Mouse (Mus musculus) midbrain, embryonic 14.5 days (tissue): ENCODE results near the gene Spaca4. TPM values are rescaled to one million over a fixed set of nuclear protein-coding genes. Genes with fewer than 3 reads are reported as not detected.

Source experiments
- ATAC-seq: fragments of 200-750 bp; cut with Nextera tagmentation; 2 replicates; pipeline ENCODE4 v1.8.0; 2017; ENCODE audit warnings: moderate number of reproducible peaks, moderate library complexity; ENCODE audit not compliant: low FRiP score, low TSS enrichment
- DNase-seq: peaks from one replicate; pipeline ENCODE4 v3.0.0-alpha.2; 2015
- H3K27ac ChIP-seq: fragments of 300-500 bp; sonication (generic); replicated peaks from 2 replicates; pipeline ENCODE4 v1.5.1; 2014; ENCODE audit warnings: mild to moderate bottlenecking, low read depth, low read length, moderate library complexity
- H3K27me3 ChIP-seq: fragments of 300-500 bp; sonication (generic); 2 replicates; pipeline ENCODE4 v1.6.1; 2014; ENCODE audit warnings: low read length, control low read depth, mixed read lengths; ENCODE audit not compliant: control insufficient read depth, insufficient read depth
- H3K36me3 ChIP-seq: fragments of 300-500 bp; sonication (generic); 2 replicates; pipeline ENCODE4 v1.6.1; 2014; ENCODE audit warnings: low read length, control low read depth; ENCODE audit not compliant: control insufficient read depth, insufficient read depth
- H3K4me1 ChIP-seq: fragments of 300-500 bp; sonication (generic); 2 replicates; pipeline ENCODE4 v1.6.1; 2014; ENCODE audit warnings: mild to moderate bottlenecking, antibody characterized with exemption, low read length, control low read depth; ENCODE audit not compliant: control insufficient read depth, insufficient read depth
- H3K4me2 ChIP-seq: fragments of 300-500 bp; sonication (generic); 2 replicates; pipeline ENCODE4 v1.6.1; 2014; ENCODE audit warnings: mild to moderate bottlenecking, low read length, moderate library complexity
- H3K4me3 ChIP-seq: fragments of 300-500 bp; sonication (generic); replicated peaks from 2 replicates; pipeline ENCODE4 v1.5.1; 2014; ENCODE audit warnings: low read depth, low read length
- H3K9ac ChIP-seq: fragments of 300-500 bp; sonication (generic); replicated peaks from 2 replicates; pipeline ENCODE4 v1.6.1; 2014; ENCODE audit warnings: mild to moderate bottlenecking, low read length, moderate library complexity
- H3K9me3 ChIP-seq: fragments of 300-500 bp; sonication (generic); 2 replicates; pipeline ENCODE4 v1.6.1; 2016; ENCODE audit warnings: low read length, control low read depth, mixed read lengths; ENCODE audit not compliant: control insufficient read depth
- WGBS: fragments of 180-500 bp; shearing (Covaris S2); extraction: QIAGEN DNeasy Blood & Tissue Kit; methylation state at CpG from one replicate; pipeline ENCODE4 v1.1.7; 2014; 5-methylcytosine and 5-hydroxymethylcytosine counted together
- polyA plus RNA-seq: library from polyadenylated mRNA; unstranded; fragments of >200 nt; fragmentation: Nextera tagmentation; extraction: Ambion mirVana; gene quantifications from 2 replicates; pipeline ENCODE4 v1.2.1, GENCODE M21; 2014

The Spaca4 gene
- polyA plus RNA-seq, 1 experiment from 2014 or later: not detected

- Histone ChIP-seq H3K27me3 (no peaks in the 10 kb centered on the region), H3K4me2 (no peak overlapping the region), H3K36me3 (no peaks in the 10 kb centered on the region), H3K4me1 (no peaks in the 10 kb centered on the region), H3K4me3 (no peak overlapping the region), H3K27ac (no peak overlapping the region), H3K9ac (no peak overlapping the region), H3K9me3 (no peaks in the 10 kb centered on the region)
- no peak for DNase-seq
- ATAC-seq: no peak
- 89% methylated on average over 12 of the region's 12 CpGs for WGBS
Observed at GRCm38 (mm10) chr7:45741308-45741707, 15.7 kb upstream of the Spaca4 start.

GRCm38 (mm10) chr7:45739820-45740219 is 14.2 kb upstream of the Spaca4 start:
- 67% methylated on average over 10 of the region's 10 CpGs for WGBS
- ATAC-seq: no peak
- DNase-seq: no peak

DNA sequence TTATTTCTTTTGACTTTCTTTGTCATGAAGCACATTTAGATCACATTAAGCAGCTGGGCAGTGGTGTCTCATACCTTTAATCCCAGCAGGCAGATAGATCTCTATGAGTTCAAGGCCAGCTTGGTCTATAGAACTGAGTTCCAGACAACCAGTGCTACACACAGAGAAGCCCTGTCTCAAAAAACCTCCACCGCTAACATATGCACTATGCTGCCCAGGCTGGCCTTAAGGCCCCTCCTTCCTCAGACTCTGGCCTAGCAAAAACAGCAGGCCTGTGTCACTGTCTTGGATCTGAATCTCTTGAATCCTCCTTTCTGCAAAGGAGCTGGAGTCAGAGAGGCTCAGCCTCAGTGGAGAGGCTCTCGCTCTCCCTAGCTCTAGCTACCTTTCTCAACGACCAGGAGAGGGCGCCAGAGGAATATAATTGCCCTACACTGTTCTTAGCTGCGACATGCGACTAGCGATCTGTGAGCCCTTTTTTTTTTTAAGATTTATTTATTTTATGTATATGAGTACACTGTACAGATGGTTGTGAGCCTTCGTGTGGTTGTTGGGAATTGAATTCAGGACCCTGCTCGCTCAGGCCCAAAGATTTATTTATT is 13.7 kb upstream of the Spaca4 start:
- H3K4me1 ChIP-seq: no peaks in the 10 kb centered on the region
- DNase-seq: peak; percentile 95
- H3K36me3 ChIP-seq: no peaks in the 10 kb centered on the region
- 8% methylated on average over 9 of the region's 9 CpGs for WGBS
- no peak overlapping the region for H3K27ac ChIP-seq
- H3K4me3 ChIP-seq: no peak overlapping the region
- H3K4me2 ChIP-seq: no peak overlapping the region
- no peaks in the 10 kb centered on the region for H3K27me3 ChIP-seq
- H3K9ac ChIP-seq: no peak overlapping the region
- ATAC-seq: peak; percentile 80; the same call in 1 of the 2 replicates
- no peaks in the 10 kb centered on the region for H3K9me3 ChIP-seq

More at GRCm38 (mm10) chr7:45739820-45740219, 14.2 kb upstream of the Spaca4 start:
- H3K27ac ChIP-seq: no peak overlapping the region
- no peaks in the 10 kb centered on the region for H3K36me3 ChIP-seq
- H3K9ac ChIP-seq: no peak overlapping the region
- H3K4me3 ChIP-seq: no peak overlapping the region
- H3K4me2 ChIP-seq: no peak overlapping the region
- H3K9me3 ChIP-seq: no peaks in the 10 kb centered on the region
- H3K27me3 ChIP-seq: no peaks in the 10 kb centered on the region
- no peaks in the 10 kb centered on the region for H3K4me1 ChIP-seq

DNA sequence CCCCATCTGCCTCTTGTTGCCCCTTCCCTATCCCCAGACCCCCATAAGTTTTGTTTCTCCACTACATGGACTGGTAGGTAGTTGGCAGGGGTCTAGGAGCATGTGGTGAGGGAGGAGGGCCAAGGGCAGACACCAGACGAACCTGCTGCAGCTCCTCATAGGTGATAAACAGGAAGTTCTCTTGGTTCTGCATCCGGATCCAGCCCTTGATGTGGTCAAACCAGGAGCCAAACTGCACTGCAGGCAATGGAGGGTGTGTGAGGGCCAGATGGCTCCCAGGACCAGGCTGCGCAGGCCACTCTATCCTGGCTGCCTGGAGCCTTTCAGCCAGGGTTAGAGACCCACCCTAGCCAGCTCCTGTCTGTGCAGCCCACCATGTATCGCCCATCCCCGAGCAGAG is 7.9 kb upstream of the Spaca4 start:
- Histone ChIP-seq H3K9ac (no peak overlapping the region), H3K4me1 (no peaks in the 10 kb centered on the region), H3K36me3 (0 out of 2 replicates have a peak, but pooled peaks cover 9% of the 10 kb centered on the region), H3K4me3 (no peak overlapping the region), H3K4me2 (no peak overlapping the region), H3K27me3 (no peaks in the 10 kb centered on the region), H3K27ac (no peak overlapping the region), H3K9me3 (no peaks in the 10 kb centered on the region)
- ATAC-seq (no peak), DNase-seq (no peak)
- 88% methylated on average over 5 of the region's 5 CpGs for WGBS

- WGBS: 16% methylated on average over 16 of the region's 16 CpGs
- peaks cover 28% of the 10 kb centered on the region for H3K36me3 ChIP-seq
- peak; percentile 53 for DNase-seq
- H3K27me3 ChIP-seq: no peaks in the 10 kb centered on the region
- no peak overlapping the region for H3K9ac ChIP-seq
- H3K27ac ChIP-seq: no peak overlapping the region
- H3K9me3 ChIP-seq: no peaks in the 10 kb centered on the region
- no peak for ATAC-seq
- H3K4me3 ChIP-seq: no peak overlapping the region
- no peak overlapping the region for H3K4me2 ChIP-seq
- H3K4me1 ChIP-seq: no peaks in the 10 kb centered on the region
Observed at GRCm38 (mm10) chr7:45730727-45731431, 5.3 kb upstream of the Spaca4 start.

- no peak for DNase-seq
- H3K4me2 ChIP-seq: no peak overlapping the region
Observed at GRCm38 (mm10) chr7:45727625-45728024, 2.0 kb upstream of the Spaca4 start.

GRCm38 (mm10) chr7:45726419-45726818 is 806 bp upstream of the Spaca4 start:
- Histone ChIP-seq H3K4me3 (no peak overlapping the region), H3K4me2 (no peak overlapping the region), H3K27ac (no peak overlapping the region), H3K4me1 (no peaks in the 10 kb centered on the region), H3K9ac (no peak overlapping the region), H3K27me3 (no peaks in the 10 kb centered on the region), H3K36me3 (peaks cover 72% of the 10 kb centered on the region), H3K9me3 (no peaks in the 10 kb centered on the region)
- WGBS: 95% methylated on average over 10 of the region's 10 CpGs
- DNase-seq (no peak), ATAC-seq (no peak)

More at GRCm38 (mm10) chr7:45727625-45728024, 2.0 kb upstream of the Spaca4 start:
- Histone ChIP-seq H3K9me3 (no peaks in the 10 kb centered on the region), H3K27me3 (no peaks in the 10 kb centered on the region), H3K4me3 (no peak overlapping the region), H3K27ac (no peak overlapping the region), H3K9ac (no peak overlapping the region), H3K4me1 (no peaks in the 10 kb centered on the region), H3K36me3 (peaks cover 60% of the 10 kb centered on the region)
- no peak for ATAC-seq
- 83% methylated on average over 3 of the region's 3 CpGs for WGBS

- H3K36me3 ChIP-seq: peaks cover 85% of the 10 kb centered on the region
- no peak overlapping the region for H3K4me3 ChIP-seq
- H3K27me3 ChIP-seq: no peaks in the 10 kb centered on the region
- no peak overlapping the region for H3K9ac ChIP-seq
- ATAC-seq: no peak
- no peaks in the 10 kb centered on the region for H3K4me1 ChIP-seq
- WGBS: 90% methylated on average over 9 of the region's 9 CpGs
- no peak overlapping the region for H3K27ac ChIP-seq
- no peaks in the 10 kb centered on the region for H3K9me3 ChIP-seq
- no peak for DNase-seq
- H3K4me2 ChIP-seq: no peak overlapping the region
Observed at GRCm38 (mm10) chr7:45725151-45725550, 462 bp downstream of the Spaca4 start.

- ATAC-seq (no peak), DNase-seq (no peak)
- no peak overlapping the region for H3K4me2 ChIP-seq
- no peak overlapping the region for H3K4me3 ChIP-seq
- no peak overlapping the region for H3K9ac ChIP-seq
- 96% methylated on average over 14 of the region's 14 CpGs for WGBS
- no peaks in the 10 kb centered on the region for H3K9me3 ChIP-seq
- H3K27me3 ChIP-seq: no peaks in the 10 kb centered on the region
- H3K36me3 ChIP-seq: peaks cover 88% of the 10 kb centered on the region
- H3K4me1 ChIP-seq: peaks cover 6% of the 10 kb centered on the region
- H3K27ac ChIP-seq: no peak overlapping the region
Observed at GRCm38 (mm10) chr7:45723781-45724180, 1.8 kb downstream of the Spaca4 start.
